Mouse (Mus musculus) gastrocnemius, postnatal 10 days (tissue): ENCODE data around the gene Adam15. TPM values are rescaled to one million over a fixed set of nuclear protein-coding genes. Genes with fewer than 3 reads are reported as not detected.

ENCODE experiments used
- DNase-seq: peaks from one replicate; pipeline ENCODE4 v3.0.0; 2021; ENCODE audit warnings: mixed read lengths
- total RNA-seq, 2 experiments: library from RNA; stranded (reverse); gene quantifications; 2 replicates each; pipeline ENCODE4 v1.2.3; 2021

Gene Adam15
- total RNA-seq, 2 experiments from 2014 or later, result 32.6 to 48.1 TPM

GRCm38 (mm10) chr3:89354816-89355511, 5.2 kb upstream of the Adam15 start:
- DNase-seq, result peak; percentile 89

DNA sequence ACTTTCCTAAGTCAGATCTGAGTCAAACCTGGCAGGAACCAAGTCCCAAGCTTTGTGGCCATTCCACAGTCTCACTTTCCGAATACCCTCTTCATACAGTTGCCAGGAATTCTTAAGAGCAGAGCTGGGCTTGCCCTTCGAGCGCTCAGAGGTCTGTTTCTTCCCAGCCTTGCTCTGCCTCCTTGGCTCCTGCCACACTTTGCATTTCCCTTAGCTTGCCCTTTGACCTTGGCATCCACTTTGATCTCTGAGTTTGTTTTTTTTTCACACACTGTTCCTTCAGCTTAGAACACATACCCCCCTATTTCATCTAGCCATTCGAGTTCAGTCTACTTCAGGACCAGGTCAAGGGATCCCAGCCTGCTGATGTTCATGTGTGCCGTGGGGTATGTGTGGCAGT, 1.5 kb upstream of the Adam15 start:
- DNase-seq, result no peak

GRCm38 (mm10) chr3:89348911-89349868, 606 bp downstream of the Adam15 start:
- peak; percentile 52 for DNase-seq

- no peak for DNase-seq
Measured at GRCm38 (mm10) chr3:89347916-89348315, 1.9 kb downstream of the Adam15 start.

GRCm38 (mm10) chr3:89346815-89347540, 2.8 kb downstream of the Adam15 start:
- DNase-seq, result no peak

- DNase-seq, result no peak
Measured at GRCm38 (mm10) chr3:89343279-89343678, 6.5 kb downstream of the Adam15 start.

DNA sequence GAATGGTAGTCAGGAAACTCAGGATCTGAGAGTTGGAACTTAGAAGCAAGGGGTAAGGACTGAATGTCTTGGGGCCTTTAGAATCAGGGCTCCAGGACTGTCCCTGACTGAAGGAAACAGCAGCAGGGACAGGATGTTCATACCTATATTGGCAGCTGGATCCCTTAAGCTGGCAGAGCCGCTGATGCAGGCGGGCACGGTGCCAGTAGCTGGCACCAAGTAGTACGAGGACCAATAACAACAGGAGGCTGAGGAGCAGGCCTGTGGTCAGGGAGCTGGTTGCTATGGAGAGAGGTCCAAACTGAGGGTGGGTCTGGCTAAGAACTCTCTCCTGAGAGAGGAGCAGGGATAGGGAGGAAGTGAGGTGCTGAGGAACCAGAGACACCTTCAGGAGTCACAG, 8.0 kb downstream of the Adam15 start:
- no peak for DNase-seq

DNA sequence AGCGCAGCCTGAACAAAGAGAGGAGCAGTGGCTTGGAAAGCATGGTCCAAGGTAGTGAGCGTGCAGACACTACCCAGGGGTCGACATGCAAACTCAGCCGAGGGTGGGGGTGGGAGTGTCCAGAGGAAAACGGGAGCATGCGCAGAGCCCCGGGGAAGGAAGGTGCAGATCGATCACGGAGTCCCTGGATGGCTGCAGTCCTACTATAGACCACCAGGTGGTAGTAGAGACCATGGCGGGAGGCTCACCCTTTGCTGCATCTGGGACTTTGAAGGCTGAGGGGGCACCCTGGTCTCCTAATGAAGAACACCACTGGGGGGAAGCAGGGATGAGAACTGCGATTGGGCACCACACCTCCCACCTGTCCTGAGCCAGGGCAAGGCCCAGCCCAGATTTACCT, 9.3 kb downstream of the Adam15 start:
- DNase-seq, result peak; percentile 81

- peak; percentile 70 for DNase-seq
Measured at GRCm38 (mm10) chr3:89339416-89339815, 10.4 kb downstream of the Adam15 start.

- peak; percentile 47 for DNase-seq
Measured at GRCm38 (mm10) chr3:89337721-89338578, 11.8 kb downstream of the Adam15 start, which contains the start of gene Efna4. Gene Efna4, minus strand, starts transcription at chr3:89338028.

DNA sequence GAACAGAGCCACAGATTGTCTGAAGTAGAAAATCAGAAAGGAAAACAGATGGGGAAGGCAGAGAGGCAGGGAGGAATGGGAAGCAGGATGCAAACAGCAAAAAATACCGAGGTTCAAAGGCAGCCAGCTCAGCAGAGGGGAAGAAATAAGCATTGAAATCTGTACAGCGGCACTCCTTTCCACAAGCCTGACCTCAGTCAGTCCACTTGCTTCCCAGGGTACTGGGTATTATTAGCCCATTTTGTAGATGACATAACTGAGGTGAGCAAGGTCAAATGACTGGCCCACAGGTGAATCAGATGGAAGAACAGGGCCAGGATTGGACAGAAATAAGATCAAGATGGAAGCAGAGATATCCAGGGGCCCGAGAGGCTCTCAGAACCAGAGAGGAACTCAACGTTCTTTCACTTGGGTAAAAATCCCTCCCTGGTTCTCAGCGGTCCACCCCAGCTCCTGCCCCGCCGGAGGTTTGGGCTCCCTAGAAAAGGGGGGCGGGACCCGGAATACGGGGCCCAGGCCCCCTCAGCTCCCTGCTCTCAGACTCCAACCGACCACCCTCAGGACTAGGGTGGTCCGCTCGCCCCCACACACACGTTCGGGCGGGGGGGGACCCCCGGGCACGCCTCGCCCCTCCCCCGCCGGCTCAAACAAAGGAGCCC, 12.6 kb downstream of the Adam15 start:
- DNase-seq, result no peak

GRCm38 (mm10) chr3:89336529-89336928, 13.3 kb downstream of the Adam15 start:
- DNase-seq, result no peak

DNA sequence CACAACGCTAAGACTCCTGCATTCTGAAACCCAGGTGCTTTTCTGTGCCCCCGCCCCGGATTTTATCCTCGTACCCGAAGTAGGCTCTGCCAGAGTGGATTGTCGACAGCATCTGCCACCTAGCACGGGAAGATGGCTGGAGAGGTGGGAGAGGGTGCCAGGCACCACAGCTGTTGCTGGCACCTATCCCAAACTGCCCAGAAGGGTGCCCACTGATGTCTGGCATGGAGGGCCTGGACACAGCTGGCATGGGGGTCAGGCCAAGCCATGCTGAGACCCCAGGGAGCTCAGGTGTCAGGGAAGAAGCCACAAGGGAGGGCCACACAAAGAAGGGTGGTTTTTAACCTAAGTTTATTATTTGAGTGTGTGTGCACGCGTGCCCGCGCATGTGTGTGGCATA, 16.7 kb downstream of the Adam15 start:
- no peak for DNase-seq

- DNase-seq, result no peak
Measured at GRCm38 (mm10) chr3:89332476-89332875, 17.3 kb downstream of the Adam15 start.

DNA sequence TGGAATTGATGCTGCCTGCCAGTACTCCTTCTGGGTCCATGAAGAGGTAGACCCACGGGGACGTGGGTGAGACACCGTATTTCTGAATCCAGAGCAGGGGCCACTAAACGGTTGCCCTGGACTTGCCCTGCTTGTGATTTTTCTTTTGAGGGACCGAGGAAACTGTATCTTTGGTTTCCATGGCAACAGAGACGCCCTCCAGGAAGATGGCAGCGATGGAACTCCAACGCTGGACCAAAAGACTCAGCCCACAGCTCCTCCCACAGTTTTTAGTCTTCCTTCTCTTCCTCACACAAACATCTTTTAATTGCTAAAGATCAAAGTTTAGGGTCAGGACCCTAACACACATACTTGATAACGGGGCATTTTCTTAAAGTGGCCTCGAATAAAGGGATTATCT, 17.8 kb downstream of the Adam15 start:
- DNase-seq, result no peak

DNA sequence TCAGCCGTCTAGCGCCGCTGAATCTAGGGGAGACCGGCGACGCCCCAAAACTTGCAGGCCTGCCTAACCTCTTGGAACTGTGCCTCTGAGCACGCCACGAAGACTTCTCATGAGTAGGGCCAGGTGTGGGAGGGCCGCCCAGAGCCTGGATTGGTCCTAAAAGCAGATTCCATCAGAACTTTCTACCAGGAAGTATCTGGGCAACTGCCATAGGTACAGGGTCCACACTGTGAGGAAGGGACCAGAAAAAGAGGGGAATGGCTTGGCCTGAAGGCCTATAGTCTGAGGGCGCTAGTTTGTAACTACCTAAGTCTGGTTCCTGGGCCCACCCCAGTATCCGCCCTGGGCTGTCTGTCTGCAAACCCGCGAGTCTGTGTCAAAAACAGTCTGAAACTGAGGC, 18.2 kb downstream of the Adam15 start:
- DNase-seq, result no peak

GRCm38 (mm10) chr3:89330948-89331347, 18.8 kb downstream of the Adam15 start:
- no peak for DNase-seq

- no peak for DNase-seq
Measured at GRCm38 (mm10) chr3:89330346-89330745, 19.4 kb downstream of the Adam15 start.

DNA sequence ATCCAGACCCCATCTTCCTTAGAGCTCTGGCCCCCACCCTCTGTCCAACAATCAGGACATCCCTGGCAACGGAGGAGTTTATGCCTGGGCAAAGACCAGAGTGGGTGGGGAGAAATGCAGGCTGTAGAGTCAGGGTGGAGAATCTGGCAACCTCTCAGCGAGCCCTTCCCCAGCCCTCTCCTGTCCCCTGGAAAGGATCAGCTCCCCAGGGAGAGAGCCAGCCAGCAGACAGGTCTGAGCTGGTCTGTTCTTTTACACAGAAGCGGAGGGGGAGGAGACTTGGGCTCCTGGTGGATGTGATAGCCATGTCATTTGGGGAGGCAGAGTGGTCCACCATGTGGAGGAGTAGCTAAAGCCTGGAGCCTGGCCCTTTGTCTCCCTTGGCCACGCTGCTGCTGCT, 21.2 kb downstream of the Adam15 start:
- no peak for DNase-seq

GRCm38 (mm10) chr3:89327371-89327870, 22.4 kb downstream of the Adam15 start:
- no peak for DNase-seq

DNA sequence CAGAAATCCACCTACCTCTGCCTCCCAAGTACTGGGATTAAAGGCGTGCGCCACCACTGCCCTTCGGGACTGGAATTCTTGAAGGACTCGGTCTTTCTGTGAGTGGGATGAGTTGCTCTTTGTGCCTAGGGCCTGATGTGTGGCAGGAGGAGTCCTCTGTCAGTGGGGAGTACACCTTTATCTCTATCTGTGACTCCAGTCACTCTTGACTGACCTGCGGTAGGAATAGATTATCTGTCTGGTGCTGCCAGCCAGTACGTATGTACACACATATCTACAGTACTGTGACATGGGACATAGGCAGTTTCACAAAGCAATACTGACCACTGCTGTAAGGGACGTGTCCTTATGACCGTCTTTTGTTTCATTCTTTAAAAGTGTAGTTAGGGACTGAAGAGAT, 23.9 kb downstream of the Adam15 start:
- DNase-seq, result no peak
